Mouse (Mus musculus): ENCODE measurements at regions not wholly inside any gene's neighbourhood (a gene's known extent, or its start where the extent isn't known, plus 50 kb on each side); places are given as distances from the start of the nearest gene placed in this dataset.

DNA sequence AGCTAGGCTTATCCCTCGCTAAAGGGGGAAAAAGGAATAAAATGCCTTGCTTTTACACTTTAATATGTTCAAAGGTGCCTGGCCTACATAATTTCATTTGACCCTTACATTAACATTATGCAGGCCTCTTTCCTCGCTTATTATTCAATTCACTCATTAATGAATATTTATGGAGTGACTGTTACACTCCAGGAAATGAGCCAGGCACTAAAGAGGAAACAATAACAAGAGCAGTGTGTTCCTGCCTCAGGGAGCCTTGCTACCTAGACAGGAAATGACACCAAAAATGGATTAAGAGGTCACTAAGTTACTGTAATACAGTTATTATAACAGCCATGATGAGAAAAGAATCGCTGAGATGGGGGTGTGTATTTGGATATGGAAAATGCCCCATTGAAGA lies 289.9 kb upstream of the Gcfc2 start:
- no peak for TF ChIP-seq GATA1 (IDR thresholded peaks at IDR 0.05; ENCODE audit: borderline replicate concordance, low read length)
- no peak for TF ChIP-seq FLI1 (IDR thresholded peaks at IDR 0.05; ENCODE audit: low read length)
